Mouse (Mus musculus) small intestine, adult 2 months (tissue): ENCODE data around the gene Arfgef3.

Experiments
- CTCF ChIP-seq: fragments of 200-500 bp; IDR thresholded peaks from 2 replicates; pipeline ENCODE4 v1.5.1; 2012; ENCODE audit warnings: low read depth, mild to moderate bottlenecking, control low read depth, inconsistent platforms, low read length, moderate library complexity, mixed read lengths; ENCODE audit not compliant: insufficient replicate concordance, insufficient read length; ENCODE audit errors: extremely low read depth
- POLR2A ChIP-seq: fragments of 200-500 bp; IDR thresholded peaks from 2 replicates; pipeline ENCODE4 v1.6.1; 2012; ENCODE audit warnings: low read depth, mild to moderate bottlenecking, control low read depth, inconsistent platforms, low read length, moderate library complexity

DNA sequence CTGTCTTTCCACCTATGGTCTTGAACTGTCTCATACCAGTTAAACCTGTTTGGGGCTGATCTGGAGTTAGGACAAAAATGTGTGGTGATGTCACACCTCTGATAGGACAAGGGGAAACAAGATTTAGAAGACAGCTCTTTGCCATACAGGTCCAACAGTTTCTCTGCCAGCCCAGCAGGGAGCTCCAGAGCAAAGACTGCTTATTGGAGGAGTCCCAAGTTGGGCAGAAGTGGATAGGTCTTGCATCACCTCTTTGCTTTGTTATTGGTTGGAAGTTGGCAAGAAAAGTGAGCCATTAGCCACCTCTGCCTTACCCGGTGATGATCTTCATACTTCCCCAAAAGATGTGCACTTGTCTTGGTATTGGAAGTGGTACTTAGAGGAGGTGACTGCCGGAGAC is 206.9 kb downstream of the Arfgef3 start:
- no peak for TF ChIP-seq POLR2A
- no peak for TF ChIP-seq CTCF
